Mouse (Mus musculus): ENCODE measurements around the gene Lmo1.

- TF ChIP-seq CTCF (IDR thresholded peaks at IDR 0.05; ENCODE audit: extremely low read depth, insufficient read depth, insufficient read length, insufficient replicate concordance), result no peak
- TF ChIP-seq POLR2A (IDR thresholded peaks at IDR 0.05; ENCODE audit: low read depth, low read length), result no peak
Measured at GRCm38 (mm10) chr7:109206358-109206757, 31.4 kb upstream of the Lmo1 start.
